Mouse (Mus musculus) layer of hippocampus, postnatal 10 days (tissue): ENCODE measurements at regions not wholly inside any gene's neighbourhood (a gene's known extent, or its start where the extent isn't known, plus 50 kb on each side); places are given as distances from the start of the nearest gene placed in this dataset.
A peak's percentile ranks its signal among the peaks of the same experiment; 100 is the strongest.

ENCODE experiments used
- DNase-seq, 2 experiments: peaks; one replicate each; pipeline ENCODE4 v3.0.0; 2021; ENCODE audit warnings: low spot score in 2 of 2

DNA sequence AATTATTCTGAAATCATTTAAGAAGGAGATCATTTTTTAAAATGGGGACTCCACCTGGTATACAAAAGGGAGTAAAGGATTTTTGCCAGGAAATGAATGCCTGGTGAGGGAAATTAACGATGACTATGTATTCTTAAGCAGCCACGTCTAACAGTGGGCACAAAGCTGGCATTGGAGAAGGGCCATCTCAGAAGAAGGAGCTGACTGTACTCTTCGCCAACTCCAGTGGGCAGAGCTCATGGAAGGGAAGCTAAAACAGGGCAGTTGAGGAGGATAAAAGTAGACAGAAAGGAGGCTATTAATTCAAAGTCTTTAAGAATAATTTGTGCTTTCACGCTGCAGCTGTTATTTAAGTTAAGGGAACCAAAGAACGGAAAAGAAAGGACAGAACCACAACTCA lies 294.2 kb downstream of the H2al1n start:
- peak; percentile 11 to 28 for DNase-seq
